ENCODE assay signal across 8 mouse cellular contexts in genomic region chr1:121249081-121249480, GRCm38 (mm10).
DNase-seq lines count a peak whose midpoint lies in the region; ATAC-seq and TF ChIP-seq lines count a peak whose summit lies in the region.

No protein-coding gene starts in this region.

- H3K9ac ChIP-seq in forebrain, postnatal 0 days, result no peak overlapping the region
- no peak overlapping the region for H3K9ac ChIP-seq in forebrain, embryonic 16.5 days (replicated peaks; ENCODE audit: low read depth, low read length)
- no peak overlapping the region for H3K9ac ChIP-seq in lung, postnatal 0 days (replicated peaks; ENCODE audit: low read depth)

- no peak overlapping the region for H3K4me2 ChIP-seq in forebrain, postnatal 0 days (ENCODE audit: low read depth)
- no peak overlapping the region for H3K4me2 ChIP-seq in forebrain, embryonic 16.5 days (ENCODE audit: low read length)
- H3K4me2 ChIP-seq in lung, postnatal 0 days (replicated peaks; ENCODE audit: low read depth, low read length), result no peak overlapping the region

- TF ChIP-seq EP300 in lung, postnatal 0 days (IDR thresholded peaks at IDR 0.05), result no peak

- H3K36me3 ChIP-seq in forebrain, postnatal 0 days (ENCODE audit: insufficient read depth), result no peaks in the 10 kb centered on the region
- H3K36me3 ChIP-seq in forebrain, embryonic 16.5 days (ENCODE audit: control insufficient read depth, insufficient read depth), result no peaks in the 10 kb centered on the region
- no peaks in the 10 kb centered on the region for H3K36me3 ChIP-seq in lung, postnatal 0 days (ENCODE audit: insufficient read depth, low read length)

- no peaks in the 10 kb centered on the region for H3K9me3 ChIP-seq in forebrain, postnatal 0 days (ENCODE audit: low read length)
- no peaks in the 10 kb centered on the region for H3K9me3 ChIP-seq in forebrain, embryonic 16.5 days (ENCODE audit: control insufficient read depth, low read length)
- no peaks in the 10 kb centered on the region for H3K9me3 ChIP-seq in lung, postnatal 0 days (ENCODE audit: low read length)

- DNase-seq in forebrain, postnatal 0 days, result peak; percentile 8
- peak; percentile 24 for DNase-seq in lung, postnatal 0 days (ENCODE audit: low spot score)
- no peak for DNase-seq in lung, postnatal 10 days
- DNase-seq in NIH3T3 (ENCODE audit: low read depth), result peak; percentile 48
- no peak for DNase-seq in gastrocnemius, postnatal 36 days
- no peak for DNase-seq in spleen, postnatal 4 days (ENCODE audit: low spot score in 2 of 2)

- H3K4me1 ChIP-seq in forebrain, postnatal 0 days (ENCODE audit: insufficient read depth), result no peaks in the 10 kb centered on the region
- no peaks in the 10 kb centered on the region for H3K4me1 ChIP-seq in forebrain, embryonic 16.5 days (replicated peaks; ENCODE audit: control insufficient read depth, insufficient read depth, low read length)
- no peaks in the 10 kb centered on the region for H3K4me1 ChIP-seq in lung, postnatal 0 days (ENCODE audit: insufficient read depth, low read depth, low read length)

- no peaks in the 10 kb centered on the region for H3K27me3 ChIP-seq in forebrain, postnatal 0 days (ENCODE audit: insufficient read depth, low read length)
- H3K27me3 ChIP-seq in forebrain, embryonic 16.5 days (replicated peaks; ENCODE audit: control insufficient read depth, insufficient read depth, low read length), result no peaks in the 10 kb centered on the region
- no peaks in the 10 kb centered on the region for H3K27me3 ChIP-seq in lung, postnatal 0 days (replicated peaks; ENCODE audit: insufficient read depth, low read length)

- no peak overlapping the region for H3K27ac ChIP-seq in forebrain, postnatal 0 days (ENCODE audit: low read depth, low read length)
- no peak overlapping the region for H3K27ac ChIP-seq in forebrain, embryonic 16.5 days (ENCODE audit: low read length)
- H3K27ac ChIP-seq in lung, postnatal 0 days (ENCODE audit: low read length), result no peak overlapping the region

- ATAC-seq in forebrain, postnatal 0 days, result no peak
- no peak for ATAC-seq in forebrain, embryonic 16.5 days
- ATAC-seq in lung, postnatal 0 days, result no peak
- ATAC-seq in megakaryocyte-erythroid progenitor cell, adult 5-6 weeks (replicated peaks; ENCODE audit: low FRiP score, low TSS enrichment, poor library complexity, severe bottlenecking), result 0 out of 2 replicates have a peak, but pooled peaks have one; percentile 41

- no peak overlapping the region for H3K4me3 ChIP-seq in forebrain, postnatal 0 days (ENCODE audit: low read depth, low read length)
- no peak overlapping the region for H3K4me3 ChIP-seq in forebrain, embryonic 16.5 days (replicated peaks; ENCODE audit: low read length)
- no peak overlapping the region for H3K4me3 ChIP-seq in lung, postnatal 0 days (ENCODE audit: low read depth, low read length)

- peak; percentile 52 for TF ChIP-seq CTCF in forebrain, postnatal 0 days (IDR thresholded peaks at IDR 0.05; ENCODE audit: low read depth)
- TF ChIP-seq CTCF in lung, postnatal 0 days (IDR thresholded peaks at IDR 0.05), result peak; percentile 58

- WGBS in forebrain, postnatal 0 days, result 58% methylated on average over 1 of the region's 1 CpGs
- WGBS in forebrain, embryonic 16.5 days, result 65% methylated on average over 1 of the region's 1 CpGs
- WGBS in lung, postnatal 0 days, result 50% methylated on average over 1 of the region's 1 CpGs

- intact Hi-C loops in gastrocnemius, postnatal 36 days (cut with DNase I), result loop anchor here (5.0 kb wide), 1 partner anchor 153 kb away; no protein-coding TSS in a partner anchor

Comparison
In these comparisons a context has a peak if more than half of its experiments do, and no peak if none do; other contexts are left out.
1. DNase-seq: peak in forebrain, postnatal 0 days (single experiment), lung, postnatal 0 days (single experiment) and NIH3T3 (single experiment); none in lung, postnatal 10 days (single experiment), gastrocnemius, postnatal 36 days (0 of 2) and spleen, postnatal 4 days (0 of 2).